Mouse (Mus musculus): ENCODE results near the gene Gdpd5. TPM values are rescaled to one million over a fixed set of nuclear protein-coding genes. Genes with fewer than 3 reads are reported as not detected.

The Gdpd5 gene
- polyA plus RNA-seq, 1 experiment from 2014 or later, result 45.0 TPM

DNA sequence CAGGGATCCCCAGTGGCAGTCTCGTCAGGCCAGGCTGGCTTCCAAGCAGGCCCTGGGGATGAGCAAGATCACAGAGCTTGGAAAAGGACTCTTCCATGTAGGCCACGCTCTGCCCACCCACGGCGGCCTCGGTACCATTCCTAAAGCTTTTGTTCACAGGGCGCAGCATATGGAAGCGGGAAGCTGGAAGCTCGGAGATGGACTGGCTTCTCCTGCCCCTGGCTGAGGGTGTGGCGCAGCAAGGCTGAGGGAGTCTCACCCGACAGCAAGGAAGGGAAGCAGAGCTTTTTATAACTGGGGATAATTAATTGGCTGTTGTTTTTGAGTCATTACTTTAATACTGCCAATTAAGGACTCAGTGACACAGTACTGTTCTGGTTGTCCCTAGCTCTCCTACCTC lies 45.8 kb downstream of the Gdpd5 start:
- Histone ChIP-seq H3K27me3 (ENCODE audit: control insufficient read depth, insufficient read depth, low read depth, low read length) (no peaks in the 10 kb centered on the region), H3K9ac (ENCODE audit: low read depth, low read length) (no peak overlapping the region), H3K4me1 (ENCODE audit: control insufficient read depth, insufficient read depth, low read length) (peaks cover 18% of the 10 kb centered on the region), H3K36me3 (ENCODE audit: control insufficient read depth, insufficient read depth, low read length) (0 out of 2 replicates have a peak, but pooled peaks cover 3% of the 10 kb centered on the region), H3K4me2 (ENCODE audit: low read length) (no peak overlapping the region), H3K27ac (ENCODE audit: low read length) (no peak overlapping the region), H3K4me3 (ENCODE audit: low read depth, low read length) (no peak overlapping the region), H3K9me3 (replicated peaks; ENCODE audit: control insufficient read depth, low read length, poor library complexity, severe bottlenecking) (no peaks in the 10 kb centered on the region)
- 57% methylated on average over 10 of the region's 10 CpGs for WGBS
- no peak for ATAC-seq

DNA sequence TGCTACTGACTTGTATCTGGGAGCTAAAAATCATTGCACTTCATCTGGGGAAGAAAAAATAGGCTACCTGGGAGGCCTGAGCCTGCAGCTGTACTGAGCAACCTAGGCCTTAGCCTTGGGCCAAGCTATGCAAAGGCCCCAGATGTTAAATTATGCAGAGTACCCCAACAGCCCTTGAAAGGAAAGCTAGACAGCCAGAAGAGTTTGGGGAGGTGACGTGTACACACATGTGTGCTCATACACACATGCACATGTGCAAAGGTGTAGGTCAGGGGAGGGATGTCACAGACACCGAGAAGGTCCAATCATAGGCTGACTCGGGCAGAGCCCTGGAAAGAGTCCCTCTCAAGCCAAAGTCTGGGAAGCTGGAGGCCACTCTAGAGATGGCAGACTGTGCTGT lies 46.8 kb downstream of the Gdpd5 start:
- no peak overlapping the region for H3K27ac ChIP-seq (ENCODE audit: low read length)
- no peak overlapping the region for H3K4me3 ChIP-seq (ENCODE audit: low read depth, low read length)
- WGBS, result 97% methylated on average over 3 of the region's 3 CpGs
- no peaks in the 10 kb centered on the region for H3K27me3 ChIP-seq (ENCODE audit: control insufficient read depth, insufficient read depth, low read depth, low read length)
- H3K9me3 ChIP-seq (replicated peaks; ENCODE audit: control insufficient read depth, low read length, poor library complexity, severe bottlenecking), result no peaks in the 10 kb centered on the region
- peaks cover 21% of the 10 kb centered on the region for H3K4me1 ChIP-seq (ENCODE audit: control insufficient read depth, insufficient read depth, low read length)
- H3K4me2 ChIP-seq (ENCODE audit: low read length), result no peak overlapping the region
- ATAC-seq, result no peak
- H3K9ac ChIP-seq (ENCODE audit: low read depth, low read length), result no peak overlapping the region
- H3K36me3 ChIP-seq (ENCODE audit: control insufficient read depth, insufficient read depth, low read length), result 0 out of 2 replicates have a peak, but pooled peaks cover 3% of the 10 kb centered on the region

DNA sequence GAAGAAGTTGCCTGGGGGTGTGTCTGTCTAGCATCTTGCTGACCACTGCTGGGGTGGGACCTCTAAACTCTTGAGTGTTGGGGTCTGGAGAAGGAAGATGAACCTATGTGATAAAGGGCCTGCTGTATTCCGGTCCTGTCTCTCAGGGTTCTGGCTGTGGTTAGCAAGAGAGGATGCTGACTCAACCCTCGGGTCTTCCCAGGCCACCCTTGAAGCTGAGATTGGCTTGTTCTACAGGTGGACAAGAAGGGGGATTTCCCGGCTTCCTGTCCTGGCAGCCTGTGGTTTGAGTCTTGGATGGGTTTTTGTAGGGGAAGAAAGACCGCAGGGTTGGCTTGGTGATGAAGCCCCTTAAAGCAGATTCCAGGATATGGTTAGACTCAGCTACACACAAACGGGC lies 47.6 kb downstream of the Gdpd5 start:
- Histone ChIP-seq H3K4me3 (ENCODE audit: low read depth, low read length) (no peak overlapping the region), H3K9me3 (replicated peaks; ENCODE audit: control insufficient read depth, low read length, poor library complexity, severe bottlenecking) (no peaks in the 10 kb centered on the region), H3K27me3 (ENCODE audit: control insufficient read depth, insufficient read depth, low read depth, low read length) (no peaks in the 10 kb centered on the region), H3K36me3 (ENCODE audit: control insufficient read depth, insufficient read depth, low read length) (0 out of 2 replicates have a peak, but pooled peaks cover 3% of the 10 kb centered on the region), H3K4me2 (ENCODE audit: low read length) (no peak overlapping the region), H3K4me1 (ENCODE audit: control insufficient read depth, insufficient read depth, low read length) (peaks cover 21% of the 10 kb centered on the region), H3K27ac (ENCODE audit: low read length) (no peak overlapping the region), H3K9ac (ENCODE audit: low read depth, low read length) (no peak overlapping the region)
- 95% methylated on average over 5 of the region's 5 CpGs for WGBS
- no peak for ATAC-seq

DNA sequence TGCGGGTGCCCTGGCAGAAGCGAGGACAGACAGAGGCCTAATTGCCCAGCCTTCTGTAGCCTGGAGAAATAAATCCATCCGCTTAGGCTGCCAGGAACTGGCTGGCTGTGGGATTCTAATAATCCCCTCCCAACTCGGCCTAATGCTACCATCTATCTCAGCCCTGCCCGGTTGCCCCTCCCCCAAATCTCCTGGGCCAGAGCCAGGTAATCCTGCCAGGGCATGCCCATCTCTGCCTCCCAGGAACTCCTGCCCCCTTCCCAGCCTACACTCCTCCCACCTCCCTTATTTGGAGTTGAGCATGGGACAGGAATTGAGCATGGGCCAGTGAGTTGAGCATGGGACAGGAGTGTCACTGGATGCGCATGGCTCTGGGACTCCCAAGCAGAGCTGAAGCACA lies 48.6 kb downstream of the Gdpd5 start:
- H3K27ac ChIP-seq (ENCODE audit: low read length), result peak overlapping the region; percentile 7
- ATAC-seq, result peak; percentile 27; the same call in 1 of the 2 replicates
- peak overlapping the region; percentile 16; the same call in 1 of the 2 replicates for H3K9ac ChIP-seq (ENCODE audit: low read depth, low read length)

DNA sequence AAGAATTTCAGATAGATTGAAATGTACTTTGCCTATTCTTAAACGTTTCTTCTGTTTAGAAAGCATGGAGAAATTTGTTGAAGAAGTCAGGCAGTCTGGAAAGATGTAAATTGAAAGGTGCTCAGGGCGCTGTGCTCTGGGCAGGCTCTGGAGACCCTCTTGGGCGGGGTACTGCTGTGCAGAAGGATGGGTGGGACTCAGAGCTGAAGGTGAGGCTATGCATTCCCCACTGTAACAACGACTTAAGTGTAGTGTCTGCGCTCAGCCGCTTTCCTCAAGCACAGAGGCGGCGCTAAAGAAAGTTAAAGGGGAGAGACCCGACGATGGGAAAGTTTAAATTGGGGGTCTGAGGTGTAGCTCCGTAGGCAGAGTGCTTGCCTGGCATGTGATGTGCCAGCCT lies 49.0 kb downstream of the Gdpd5 start:
- no peaks in the 10 kb centered on the region for H3K27me3 ChIP-seq (ENCODE audit: control insufficient read depth, insufficient read depth, low read depth, low read length)
- no peak overlapping the region; the same call in 1 of the 2 replicates for H3K27ac ChIP-seq (ENCODE audit: low read length)
- WGBS, result 75% methylated on average over 11 of the region's 11 CpGs
- no peak overlapping the region for H3K9ac ChIP-seq (ENCODE audit: low read depth, low read length)
- H3K9me3 ChIP-seq (replicated peaks; ENCODE audit: control insufficient read depth, low read length, poor library complexity, severe bottlenecking), result no peaks in the 10 kb centered on the region
- no peak overlapping the region for H3K4me2 ChIP-seq (ENCODE audit: low read length)
- peaks cover 25% of the 10 kb centered on the region; the same call in 1 of the 2 replicates for H3K4me1 ChIP-seq (ENCODE audit: control insufficient read depth, insufficient read depth, low read length)
- no peak for ATAC-seq
- H3K36me3 ChIP-seq (ENCODE audit: control insufficient read depth, insufficient read depth, low read length), result no peaks in the 10 kb centered on the region
- no peak overlapping the region for H3K4me3 ChIP-seq (ENCODE audit: low read depth, low read length)

More for the DNA sequence above, 48.6 kb downstream of the Gdpd5 start:
- no peaks in the 10 kb centered on the region for H3K9me3 ChIP-seq (replicated peaks; ENCODE audit: control insufficient read depth, low read length, poor library complexity, severe bottlenecking)
- peaks cover 26% of the 10 kb centered on the region for H3K4me1 ChIP-seq (ENCODE audit: control insufficient read depth, insufficient read depth, low read length)
- no peaks in the 10 kb centered on the region for H3K27me3 ChIP-seq (ENCODE audit: control insufficient read depth, insufficient read depth, low read depth, low read length)
- H3K36me3 ChIP-seq (ENCODE audit: control insufficient read depth, insufficient read depth, low read length), result no peaks in the 10 kb centered on the region
- H3K4me3 ChIP-seq (ENCODE audit: low read depth, low read length), result no peak overlapping the region
- WGBS, result 30% methylated on average over 6 of the region's 6 CpGs
- H3K4me2 ChIP-seq (ENCODE audit: low read length), result no peak overlapping the region

DNA sequence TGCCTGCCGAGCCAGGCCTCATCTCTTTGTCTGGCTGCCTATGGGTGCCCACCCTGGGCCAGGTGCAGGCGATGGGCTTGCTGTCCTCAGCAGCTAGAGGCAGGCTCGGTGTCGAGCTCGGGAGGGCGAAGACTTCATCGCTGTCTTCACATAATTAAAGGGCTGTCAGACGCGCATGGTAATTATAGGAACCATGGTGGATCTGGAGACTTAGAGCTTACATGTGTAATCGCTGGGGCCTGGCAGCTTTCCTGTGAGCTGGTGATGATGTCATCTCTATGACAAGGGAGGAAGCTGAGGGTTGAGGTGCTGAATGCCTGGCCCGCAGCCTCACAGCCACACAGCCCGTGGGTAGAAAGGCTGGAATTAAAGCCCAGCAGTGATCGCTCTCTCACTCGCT lies 51.0 kb downstream of the Gdpd5 start:
- no peak for ATAC-seq
- Histone ChIP-seq H3K4me3 (ENCODE audit: low read depth, low read length) (no peak overlapping the region), H3K9me3 (replicated peaks; ENCODE audit: control insufficient read depth, low read length, poor library complexity, severe bottlenecking) (no peaks in the 10 kb centered on the region), H3K36me3 (ENCODE audit: control insufficient read depth, insufficient read depth, low read length) (no peaks in the 10 kb centered on the region), H3K9ac (ENCODE audit: low read depth, low read length) (peak overlapping the region; percentile 44; the same call in 1 of the 2 replicates), H3K4me2 (ENCODE audit: low read length) (no peak overlapping the region), H3K27ac (ENCODE audit: low read length) (peak overlapping the region; percentile 61), H3K4me1 (ENCODE audit: control insufficient read depth, insufficient read depth, low read length) (peaks cover 25% of the 10 kb centered on the region; the same call in 1 of the 2 replicates), H3K27me3 (ENCODE audit: control insufficient read depth, insufficient read depth, low read depth, low read length) (no peaks in the 10 kb centered on the region)
- 46% methylated on average over 14 of the region's 14 CpGs for WGBS

DNA sequence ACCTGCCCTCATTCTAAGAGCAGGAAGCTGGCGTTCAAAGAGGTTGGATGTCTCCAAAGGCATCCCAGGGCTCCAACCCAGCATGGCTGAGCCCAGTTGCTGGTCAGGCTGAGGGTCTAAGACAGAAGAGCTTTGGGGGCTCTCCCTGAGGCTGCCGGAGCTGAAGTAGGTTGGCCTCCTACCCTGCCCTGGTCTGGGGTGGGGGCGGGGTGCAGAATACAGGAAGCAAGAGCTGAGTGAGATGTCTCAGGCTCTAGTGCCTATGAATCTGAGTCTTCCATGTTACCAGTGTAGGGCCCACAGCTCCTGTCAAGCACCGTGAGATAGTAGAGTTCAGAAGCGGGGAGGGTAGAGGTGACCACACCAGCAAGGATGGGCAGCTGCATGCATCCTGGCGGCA lies 51.6 kb downstream of the Gdpd5 start:
- no peaks in the 10 kb centered on the region for H3K9me3 ChIP-seq (replicated peaks; ENCODE audit: control insufficient read depth, low read length, poor library complexity, severe bottlenecking)
- H3K27ac ChIP-seq (ENCODE audit: low read length), result no peak overlapping the region
- no peak overlapping the region for H3K4me3 ChIP-seq (ENCODE audit: low read depth, low read length)
- H3K9ac ChIP-seq (ENCODE audit: low read depth, low read length), result no peak overlapping the region; the same call in 1 of the 2 replicates
- no peak for ATAC-seq
- H3K36me3 ChIP-seq (ENCODE audit: control insufficient read depth, insufficient read depth, low read length), result no peaks in the 10 kb centered on the region
- H3K4me2 ChIP-seq (ENCODE audit: low read length), result no peak overlapping the region
- WGBS, result 89% methylated on average over 6 of the region's 6 CpGs
- H3K27me3 ChIP-seq (ENCODE audit: control insufficient read depth, insufficient read depth, low read depth, low read length), result no peaks in the 10 kb centered on the region
- peaks cover 25% of the 10 kb centered on the region; the same call in 1 of the 2 replicates for H3K4me1 ChIP-seq (ENCODE audit: control insufficient read depth, insufficient read depth, low read length)

DNA sequence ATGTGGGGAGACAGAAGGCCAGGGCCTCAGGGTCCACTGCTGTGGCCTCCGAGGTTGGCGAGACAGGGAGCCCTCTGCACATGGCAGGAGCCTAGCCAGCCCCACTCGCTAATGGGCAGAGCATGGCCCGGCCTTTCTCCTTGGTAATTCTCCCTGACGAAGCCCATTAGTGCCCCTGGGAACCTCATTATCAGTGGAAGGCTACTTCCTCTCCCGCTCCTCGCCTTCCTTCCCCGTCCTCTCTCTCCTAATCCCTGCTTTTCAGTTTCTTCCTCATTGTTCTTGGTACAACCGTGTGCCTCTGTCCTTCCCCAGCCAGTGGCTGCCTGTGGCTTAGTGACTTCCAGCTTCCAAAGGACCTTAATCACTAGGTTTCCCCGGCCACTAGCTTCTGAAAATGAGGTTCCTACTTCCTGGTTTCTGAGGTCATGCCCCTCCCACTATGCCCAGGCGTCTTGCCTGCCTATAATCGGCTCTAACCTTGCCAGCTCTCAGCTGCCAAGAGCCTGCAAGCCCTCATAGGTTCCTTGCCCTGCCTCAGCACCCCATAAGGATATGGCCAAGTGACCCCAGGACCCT lies 53.5 kb downstream of the Gdpd5 start:
- WGBS, result 13% methylated on average over 12 of the region's 12 CpGs
- H3K36me3 ChIP-seq (ENCODE audit: control insufficient read depth, insufficient read depth, low read length), result no peaks in the 10 kb centered on the region

DNA sequence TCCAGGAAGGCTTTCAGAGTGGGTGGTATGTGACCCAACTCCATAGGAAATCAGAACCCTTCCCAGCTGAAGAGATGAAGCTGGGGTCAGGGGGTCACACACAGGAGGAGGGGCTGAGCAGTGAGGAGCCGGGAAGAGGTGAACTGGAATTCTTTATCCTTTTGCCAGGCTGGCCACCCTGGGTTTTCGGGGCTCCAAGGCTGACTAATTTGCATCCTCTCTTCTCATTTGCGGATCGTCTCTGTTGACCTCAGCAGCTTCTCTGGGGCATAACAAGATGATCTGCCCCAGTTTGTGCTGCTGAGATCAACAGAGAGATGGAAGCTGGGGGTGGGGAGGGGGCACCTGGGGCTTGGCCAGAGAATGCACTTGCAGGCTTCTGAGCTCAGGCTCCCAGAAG lies 55.3 kb downstream of the Gdpd5 start:
- H3K27ac ChIP-seq (ENCODE audit: low read length), result no peak overlapping the region
- H3K4me2 ChIP-seq (ENCODE audit: low read length), result no peak overlapping the region
- no peaks in the 10 kb centered on the region for H3K9me3 ChIP-seq (replicated peaks; ENCODE audit: control insufficient read depth, low read length, poor library complexity, severe bottlenecking)
- ATAC-seq, result no peak
- no peak overlapping the region for H3K4me3 ChIP-seq (ENCODE audit: low read depth, low read length)
- peaks cover 16% of the 10 kb centered on the region; the same call in 1 of the 2 replicates for H3K4me1 ChIP-seq (ENCODE audit: control insufficient read depth, insufficient read depth, low read length)
- no peak overlapping the region for H3K9ac ChIP-seq (ENCODE audit: low read depth, low read length)
- H3K27me3 ChIP-seq (ENCODE audit: control insufficient read depth, insufficient read depth, low read depth, low read length), result no peaks in the 10 kb centered on the region
- WGBS, result 5% methylated on average over 4 of the region's 4 CpGs
- H3K36me3 ChIP-seq (ENCODE audit: control insufficient read depth, insufficient read depth, low read length), result 0 out of 2 replicates have a peak, but pooled peaks cover 2% of the 10 kb centered on the region

More for the DNA sequence above, 53.5 kb downstream of the Gdpd5 start:
- Histone ChIP-seq H3K4me1 (ENCODE audit: control insufficient read depth, insufficient read depth, low read length) (peaks cover 18% of the 10 kb centered on the region; the same call in 1 of the 2 replicates), H3K9me3 (replicated peaks; ENCODE audit: control insufficient read depth, low read length, poor library complexity, severe bottlenecking) (no peaks in the 10 kb centered on the region), H3K27me3 (ENCODE audit: control insufficient read depth, insufficient read depth, low read depth, low read length) (no peaks in the 10 kb centered on the region), H3K9ac (ENCODE audit: low read depth, low read length) (0 out of 2 replicates have a peak overlapping the region, but pooled peaks have one; percentile 20), H3K4me2 (ENCODE audit: low read length) (no peak overlapping the region), H3K27ac (ENCODE audit: low read length) (peak overlapping the region; percentile 39; the same call in 1 of the 2 replicates), H3K4me3 (ENCODE audit: low read depth, low read length) (no peak overlapping the region)
- ATAC-seq, result 0 out of 2 replicates have a peak, but pooled peaks have one; percentile 6

Measured in midbrain, embryonic 16.5 days (tissue).